Mouse (Mus musculus): ENCODE measurements around the gene Hdac9. TPM values are rescaled to one million over a fixed set of nuclear protein-coding genes. Genes with fewer than 3 reads are reported as not detected.

The Hdac9 gene
- total and polyA plus RNA-seq, 3 experiments: 0.55 to 1.4 TPM; not detected in 1

GRCm38 (mm10) chr12:34826931-34827330 is 90.0 kb downstream of the Hdac9 start:
- H3K36me3 ChIP-seq (replicated peaks): no peaks in the 10 kb centered on the region
- ATAC-seq (ENCODE audit: extremely low read depth, insufficient number of reproducible peaks, low FRiP score, poor library complexity, severe bottlenecking): no peak
- 0 out of 2 replicates have a peak, but pooled peaks cover 2% of the 10 kb centered on the region for H3K9me3 ChIP-seq (replicated peaks)
- TF ChIP-seq TAL1 (conservative IDR thresholded peaks at IDR 0.05; ENCODE audit: low read depth, low read length) (no peak), GATA2 (IDR thresholded peaks at IDR 0.05; ENCODE audit: borderline replicate concordance, low read depth, low read length) (no peak), GATA1 (IDR thresholded peaks at IDR 0.05; ENCODE audit: borderline replicate concordance, low read length) (no peak), CTCF (IDR thresholded peaks at IDR 0.05; ENCODE audit: low read depth, low read length) (no peak), POLR2AphosphoS5 (IDR thresholded peaks at IDR 0.05; ENCODE audit: insufficient replicate concordance, low read depth, low read length) (no peak)
- H3K4me1 ChIP-seq (ENCODE audit: insufficient read depth, low read depth, low read length): no peaks in the 10 kb centered on the region
- H3K27me3 ChIP-seq (ENCODE audit: insufficient read depth, low read length): no peaks in the 10 kb centered on the region
- no peak for DNase-seq (ENCODE audit: low spot score)
- no peak overlapping the region for H3K4me3 ChIP-seq (ENCODE audit: low read depth, low read length)

- Histone ChIP-seq H3K4me1 (ENCODE audit: insufficient read depth, low read depth, low read length) (no peaks in the 10 kb centered on the region), H3K27me3 (ENCODE audit: insufficient read depth, low read length) (no peaks in the 10 kb centered on the region), H3K4me3 (ENCODE audit: low read depth, low read length) (no peak overlapping the region), H3K36me3 (replicated peaks) (no peaks in the 10 kb centered on the region), H3K9me3 (replicated peaks) (0 out of 2 replicates have a peak, but pooled peaks cover 2% of the 10 kb centered on the region)
- DNase-seq (ENCODE audit: low spot score) (no peak), ATAC-seq (ENCODE audit: extremely low read depth, insufficient number of reproducible peaks, low FRiP score, poor library complexity, severe bottlenecking) (no peak)
- no peak for TF ChIP-seq CTCF (IDR thresholded peaks at IDR 0.05; ENCODE audit: low read depth, low read length)
- TF ChIP-seq POLR2AphosphoS5 (IDR thresholded peaks at IDR 0.05; ENCODE audit: insufficient replicate concordance, low read depth, low read length): no peak
- no peak for TF ChIP-seq TAL1 (conservative IDR thresholded peaks at IDR 0.05; ENCODE audit: low read depth, low read length)
- TF ChIP-seq GATA1 (IDR thresholded peaks at IDR 0.05; ENCODE audit: borderline replicate concordance, low read length): no peak
- no peak for TF ChIP-seq GATA2 (IDR thresholded peaks at IDR 0.05; ENCODE audit: borderline replicate concordance, low read depth, low read length)
These were observed 96.7 kb downstream of the Hdac9 start for GRCm38 (mm10) chr12:34820229-34820628.

- no peak for ATAC-seq (ENCODE audit: extremely low read depth, insufficient number of reproducible peaks, low FRiP score, poor library complexity, severe bottlenecking)
- Histone ChIP-seq H3K36me3 (replicated peaks) (no peaks in the 10 kb centered on the region), H3K27me3 (ENCODE audit: insufficient read depth, low read length) (no peaks in the 10 kb centered on the region), H3K4me1 (ENCODE audit: insufficient read depth, low read depth, low read length) (no peaks in the 10 kb centered on the region), H3K9me3 (replicated peaks) (peaks cover 7% of the 10 kb centered on the region), H3K4me3 (ENCODE audit: low read depth, low read length) (no peak overlapping the region)
- no peak for DNase-seq (ENCODE audit: low spot score)
- TF ChIP-seq GATA2 (IDR thresholded peaks at IDR 0.05; ENCODE audit: borderline replicate concordance, low read depth, low read length) (no peak), POLR2AphosphoS5 (IDR thresholded peaks at IDR 0.05; ENCODE audit: insufficient replicate concordance, low read depth, low read length) (no peak), GATA1 (IDR thresholded peaks at IDR 0.05; ENCODE audit: borderline replicate concordance, low read length) (no peak), TAL1 (conservative IDR thresholded peaks at IDR 0.05; ENCODE audit: low read depth, low read length) (no peak), CTCF (IDR thresholded peaks at IDR 0.05; ENCODE audit: low read depth, low read length) (no peak)
These were observed 105.0 kb downstream of the Hdac9 start for GRCm38 (mm10) chr12:34811673-34812613.

- H3K36me3 ChIP-seq (replicated peaks): no peaks in the 10 kb centered on the region
- H3K4me3 ChIP-seq (ENCODE audit: low read depth, low read length): no peak overlapping the region
- H3K9me3 ChIP-seq (replicated peaks): peaks cover 7% of the 10 kb centered on the region
- H3K4me1 ChIP-seq (ENCODE audit: insufficient read depth, low read depth, low read length): no peaks in the 10 kb centered on the region
- DNase-seq (ENCODE audit: low spot score): no peak
- H3K27me3 ChIP-seq (ENCODE audit: insufficient read depth, low read length): no peaks in the 10 kb centered on the region
- no peak for ATAC-seq (ENCODE audit: extremely low read depth, insufficient number of reproducible peaks, low FRiP score, poor library complexity, severe bottlenecking)
- TF ChIP-seq GATA1 (IDR thresholded peaks at IDR 0.05; ENCODE audit: borderline replicate concordance, low read length): no peak
- no peak for TF ChIP-seq TAL1 (conservative IDR thresholded peaks at IDR 0.05; ENCODE audit: low read depth, low read length)
- no peak for TF ChIP-seq POLR2AphosphoS5 (IDR thresholded peaks at IDR 0.05; ENCODE audit: insufficient replicate concordance, low read depth, low read length)
- TF ChIP-seq GATA2 (IDR thresholded peaks at IDR 0.05; ENCODE audit: borderline replicate concordance, low read depth, low read length): no peak
- TF ChIP-seq CTCF (IDR thresholded peaks at IDR 0.05; ENCODE audit: low read depth, low read length): no peak
These were observed 106.7 kb downstream of the Hdac9 start for GRCm38 (mm10) chr12:34810221-34810620.

- no peak for TF ChIP-seq CTCF (IDR thresholded peaks at IDR 0.05; ENCODE audit: low read depth, low read length)
- no peak for TF ChIP-seq POLR2AphosphoS5 (IDR thresholded peaks at IDR 0.05; ENCODE audit: insufficient replicate concordance, low read depth, low read length)
- TF ChIP-seq TAL1 (conservative IDR thresholded peaks at IDR 0.05; ENCODE audit: low read depth, low read length): no peak
- Histone ChIP-seq H3K9me3 (replicated peaks) (peaks cover 2% of the 10 kb centered on the region), H3K4me3 (ENCODE audit: low read depth, low read length) (no peak overlapping the region), H3K4me1 (ENCODE audit: insufficient read depth, low read depth, low read length) (no peaks in the 10 kb centered on the region), H3K27me3 (ENCODE audit: insufficient read depth, low read length) (no peaks in the 10 kb centered on the region), H3K36me3 (replicated peaks) (no peaks in the 10 kb centered on the region)
- ATAC-seq (ENCODE audit: extremely low read depth, insufficient number of reproducible peaks, low FRiP score, poor library complexity, severe bottlenecking): no peak
- DNase-seq (ENCODE audit: low spot score): no peak
These were observed 108.7 kb downstream of the Hdac9 start for GRCm38 (mm10) chr12:34808180-34808579.

- no peaks in the 10 kb centered on the region for H3K4me1 ChIP-seq (ENCODE audit: insufficient read depth, low read depth, low read length)
- peaks cover 5% of the 10 kb centered on the region for H3K9me3 ChIP-seq (replicated peaks)
- H3K4me3 ChIP-seq (ENCODE audit: low read depth, low read length): no peak overlapping the region
- no peak for ATAC-seq (ENCODE audit: extremely low read depth, insufficient number of reproducible peaks, low FRiP score, poor library complexity, severe bottlenecking)
- H3K27me3 ChIP-seq (ENCODE audit: insufficient read depth, low read length): no peaks in the 10 kb centered on the region
- TF ChIP-seq CTCF (IDR thresholded peaks at IDR 0.05; ENCODE audit: low read depth, low read length) (no peak), TAL1 (conservative IDR thresholded peaks at IDR 0.05; ENCODE audit: low read depth, low read length) (no peak), GATA1 (IDR thresholded peaks at IDR 0.05; ENCODE audit: borderline replicate concordance, low read length) (no peak), POLR2AphosphoS5 (IDR thresholded peaks at IDR 0.05; ENCODE audit: insufficient replicate concordance, low read depth, low read length) (no peak), GATA2 (IDR thresholded peaks at IDR 0.05; ENCODE audit: borderline replicate concordance, low read depth, low read length) (no peak)
- no peak for DNase-seq (ENCODE audit: low spot score)
- no peaks in the 10 kb centered on the region for H3K36me3 ChIP-seq (replicated peaks)
These were observed 110.4 kb downstream of the Hdac9 start for GRCm38 (mm10) chr12:34806528-34806927.
